Mouse (Mus musculus): ENCODE data around the gene Txnrd3.

DNA sequence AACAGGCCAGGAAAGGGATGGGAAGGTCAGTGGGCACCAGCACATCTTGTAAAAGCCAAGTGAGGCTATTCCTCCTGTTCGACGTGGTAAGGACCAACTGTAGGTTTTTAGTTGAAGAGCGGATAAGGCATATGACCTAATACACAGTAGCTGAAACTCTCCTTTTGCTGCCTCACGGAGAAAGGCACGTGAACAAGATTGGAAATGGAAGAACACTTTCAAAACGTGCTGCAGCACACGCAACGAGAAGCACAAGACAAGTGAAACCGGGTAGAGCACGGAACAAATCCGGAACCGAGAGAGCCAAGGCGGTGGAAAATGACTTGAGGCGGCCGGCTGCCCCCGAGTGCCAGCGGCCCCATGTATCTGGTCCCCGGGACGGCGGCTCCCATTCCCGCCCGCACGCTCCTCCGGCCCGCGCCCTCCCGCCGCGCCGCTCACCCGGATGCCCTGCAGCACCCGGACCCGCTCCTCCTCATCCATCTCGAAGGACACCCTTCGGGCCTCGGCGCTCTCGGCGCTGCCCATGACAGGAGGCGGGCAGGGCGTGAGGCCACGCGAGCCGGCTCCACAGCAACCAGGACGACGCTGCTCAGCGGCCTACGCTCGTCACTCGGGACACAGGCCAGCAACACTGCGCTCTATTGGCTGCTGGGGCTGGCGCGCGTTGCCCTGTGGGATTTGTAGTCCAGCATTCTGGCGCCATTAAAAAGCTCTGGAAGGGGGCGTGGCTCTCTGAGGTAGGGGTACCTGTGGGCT, 48.6 kb upstream of the Txnrd3 start, which contains the start of gene Chchd6:
- TF ChIP-seq CTCF (IDR thresholded peaks at IDR 0.05; ENCODE audit: low read depth) = peak; percentile 16
- no peak for TF ChIP-seq EP300 (optimal IDR thresholded peaks at IDR 0.05)

All from stomach, postnatal 0 days (tissue).